Mouse (Mus musculus): Measurements from ENCODE around the gene Stambpl1. TPM values are rescaled to one million over a fixed set of nuclear protein-coding genes. Genes with fewer than 3 reads are reported as not detected.

Stambpl1 gene
- polyA plus RNA-seq, 1 experiment from 2014 or later, result 5.9 TPM

GRCm38 (mm10) chr19:34268991-34269390 lies 77.0 kb downstream of the Stambpl1 start:
- 43% methylated on average over 1 of the region's 1 CpGs for WGBS
- no peaks in the 10 kb centered on the region for H3K36me3 ChIP-seq

GRCm38 (mm10) chr19:34270106-34270726 lies 78.2 kb downstream of the Stambpl1 start:
- no peak overlapping the region for H3K4me2 ChIP-seq (replicated peaks)
- H3K27ac ChIP-seq, result no peak overlapping the region
- no peak for ATAC-seq
- no peaks in the 10 kb centered on the region for H3K9me3 ChIP-seq
- H3K9ac ChIP-seq (replicated peaks), result no peak overlapping the region
- no peaks in the 10 kb centered on the region for H3K27me3 ChIP-seq
- no peaks in the 10 kb centered on the region for H3K4me1 ChIP-seq (replicated peaks)
- no peak overlapping the region for H3K4me3 ChIP-seq (replicated peaks)
- no peaks in the 10 kb centered on the region for H3K36me3 ChIP-seq
- WGBS, result 88% methylated on average over 11 of the region's 11 CpGs

More at GRCm38 (mm10) chr19:34268991-34269390, 77.0 kb downstream of the Stambpl1 start:
- H3K4me1 ChIP-seq (replicated peaks), result no peaks in the 10 kb centered on the region
- ATAC-seq, result no peak
- no peak overlapping the region for H3K27ac ChIP-seq
- no peak overlapping the region for H3K4me3 ChIP-seq (replicated peaks)
- no peak overlapping the region for H3K4me2 ChIP-seq (replicated peaks)
- H3K9ac ChIP-seq (replicated peaks), result no peak overlapping the region
- H3K9me3 ChIP-seq, result no peaks in the 10 kb centered on the region
- H3K27me3 ChIP-seq, result no peaks in the 10 kb centered on the region

- 97% methylated on average over 13 of the region's 13 CpGs for WGBS
- Histone ChIP-seq H3K9ac (replicated peaks) (no peak overlapping the region), H3K36me3 (no peaks in the 10 kb centered on the region), H3K9me3 (no peaks in the 10 kb centered on the region), H3K4me3 (replicated peaks) (no peak overlapping the region), H3K4me1 (replicated peaks) (no peaks in the 10 kb centered on the region), H3K27me3 (no peaks in the 10 kb centered on the region), H3K27ac (no peak overlapping the region), H3K4me2 (replicated peaks) (no peak overlapping the region)
- no peak for ATAC-seq
These were observed 78.9 kb downstream of the Stambpl1 start for GRCm38 (mm10) chr19:34270824-34271464.

GRCm38 (mm10) chr19:34273073-34273472 lies 81.0 kb downstream of the Stambpl1 start:
- Histone ChIP-seq H3K9ac (replicated peaks) (no peak overlapping the region), H3K4me2 (replicated peaks) (no peak overlapping the region), H3K36me3 (no peaks in the 10 kb centered on the region), H3K27me3 (no peaks in the 10 kb centered on the region), H3K4me3 (replicated peaks) (no peak overlapping the region), H3K27ac (no peak overlapping the region), H3K4me1 (replicated peaks) (no peaks in the 10 kb centered on the region), H3K9me3 (no peaks in the 10 kb centered on the region)
- 100% methylated on average over 1 of the region's 1 CpGs for WGBS
- ATAC-seq, result no peak

- WGBS, result 75% methylated on average over 3 of the region's 3 CpGs
- no peak overlapping the region for H3K4me3 ChIP-seq (replicated peaks)
- H3K27me3 ChIP-seq, result no peaks in the 10 kb centered on the region
- H3K27ac ChIP-seq, result no peak overlapping the region
- H3K9ac ChIP-seq (replicated peaks), result no peak overlapping the region
- ATAC-seq, result no peak
- H3K4me2 ChIP-seq (replicated peaks), result no peak overlapping the region
- no peaks in the 10 kb centered on the region for H3K9me3 ChIP-seq
- no peaks in the 10 kb centered on the region for H3K4me1 ChIP-seq (replicated peaks)
- H3K36me3 ChIP-seq, result no peaks in the 10 kb centered on the region
These were observed 86.0 kb downstream of the Stambpl1 start for GRCm38 (mm10) chr19:34278078-34278477.

GRCm38 (mm10) chr19:34283614-34284013 lies 91.6 kb downstream of the Stambpl1 start:
- Histone ChIP-seq H3K4me2 (replicated peaks) (no peak overlapping the region), H3K36me3 (no peaks in the 10 kb centered on the region), H3K27me3 (no peaks in the 10 kb centered on the region), H3K9ac (replicated peaks) (no peak overlapping the region), H3K27ac (no peak overlapping the region), H3K9me3 (no peaks in the 10 kb centered on the region), H3K4me3 (replicated peaks) (no peak overlapping the region), H3K4me1 (replicated peaks) (no peaks in the 10 kb centered on the region)
- WGBS, result 90% methylated on average over 6 of the region's 6 CpGs
- no peak for ATAC-seq

GRCm38 (mm10) chr19:34284383-34284782 lies 92.4 kb downstream of the Stambpl1 start:
- H3K27ac ChIP-seq, result no peak overlapping the region
- no peak overlapping the region for H3K4me2 ChIP-seq (replicated peaks)
- no peaks in the 10 kb centered on the region for H3K4me1 ChIP-seq (replicated peaks)
- H3K27me3 ChIP-seq, result no peaks in the 10 kb centered on the region
- no peak overlapping the region for H3K9ac ChIP-seq (replicated peaks)
- WGBS, result 71% methylated on average over 10 of the region's 10 CpGs
- ATAC-seq, result no peak
- no peak overlapping the region for H3K4me3 ChIP-seq (replicated peaks)
- no peaks in the 10 kb centered on the region for H3K9me3 ChIP-seq
- no peaks in the 10 kb centered on the region for H3K36me3 ChIP-seq

GRCm38 (mm10) chr19:34284826-34285225 lies 92.8 kb downstream of the Stambpl1 start:
- H3K4me3 ChIP-seq (replicated peaks), result no peak overlapping the region
- no peaks in the 10 kb centered on the region for H3K9me3 ChIP-seq
- no peak for ATAC-seq
- H3K36me3 ChIP-seq, result no peaks in the 10 kb centered on the region
- no peaks in the 10 kb centered on the region for H3K27me3 ChIP-seq
- H3K4me2 ChIP-seq (replicated peaks), result no peak overlapping the region
- H3K9ac ChIP-seq (replicated peaks), result no peak overlapping the region
- 66% methylated on average over 2 of the region's 2 CpGs for WGBS
- H3K4me1 ChIP-seq (replicated peaks), result peaks cover under 1% of the 10 kb centered on the region; the same call in 1 of the 2 replicates
- H3K27ac ChIP-seq, result no peak overlapping the region

GRCm38 (mm10) chr19:34287221-34287620 lies 95.2 kb downstream of the Stambpl1 start:
- H3K27ac ChIP-seq, result no peak overlapping the region
- no peak overlapping the region for H3K9ac ChIP-seq (replicated peaks)
- H3K4me2 ChIP-seq (replicated peaks), result no peak overlapping the region
- no peaks in the 10 kb centered on the region for H3K9me3 ChIP-seq
- peaks cover 14% of the 10 kb centered on the region for H3K4me1 ChIP-seq (replicated peaks)
- no peak overlapping the region for H3K4me3 ChIP-seq (replicated peaks)
- no peak for ATAC-seq
- H3K27me3 ChIP-seq, result 0 out of 2 replicates have a peak, but pooled peaks cover 2% of the 10 kb centered on the region
- no peaks in the 10 kb centered on the region for H3K36me3 ChIP-seq

- no peak overlapping the region for H3K9ac ChIP-seq (replicated peaks)
- 0 out of 2 replicates have a peak, but pooled peaks cover 2% of the 10 kb centered on the region for H3K27me3 ChIP-seq
- WGBS, result 87% methylated on average over 13 of the region's 13 CpGs
- H3K4me3 ChIP-seq (replicated peaks), result no peak overlapping the region
- no peaks in the 10 kb centered on the region for H3K9me3 ChIP-seq
- no peak for ATAC-seq
- no peak overlapping the region for H3K4me2 ChIP-seq (replicated peaks)
- peaks cover 14% of the 10 kb centered on the region for H3K4me1 ChIP-seq (replicated peaks)
- H3K27ac ChIP-seq, result no peak overlapping the region
- no peaks in the 10 kb centered on the region for H3K36me3 ChIP-seq
These were observed 95.8 kb downstream of the Stambpl1 start for GRCm38 (mm10) chr19:34287656-34288415.

GRCm38 (mm10) chr19:34288696-34289095 lies 96.7 kb downstream of the Stambpl1 start:
- 97% methylated on average over 1 of the region's 1 CpGs for WGBS
- Histone ChIP-seq H3K9me3 (no peaks in the 10 kb centered on the region), H3K4me2 (replicated peaks) (no peak overlapping the region), H3K27ac (no peak overlapping the region), H3K4me3 (replicated peaks) (no peak overlapping the region), H3K9ac (replicated peaks) (no peak overlapping the region), H3K27me3 (0 out of 2 replicates have a peak, but pooled peaks cover 2% of the 10 kb centered on the region), H3K4me1 (replicated peaks) (peaks cover 14% of the 10 kb centered on the region), H3K36me3 (no peaks in the 10 kb centered on the region)
- ATAC-seq, result no peak
